Comparison of ENCODE assay signal across 8 mouse cellular contexts in genomic region chr11:102407834-102408215, GRCm38 (mm10). TPM values are rescaled to one million over a fixed set of nuclear protein-coding genes. Genes with fewer than 3 reads are reported as not detected.
DNase-seq lines count a peak whose midpoint lies in the region; ATAC-seq and TF ChIP-seq lines count a peak whose summit lies in the region.

Gene Slc25a39, minus strand, starts transcription at chr11:102407946.

- no peak for DNase-seq in layer of hippocampus, adult 2 months (ENCODE audit: low spot score in 2 of 2)
- DNase-seq in layer of hippocampus, adult 9-10 months (ENCODE audit: low spot score), result no peak
- no peak for DNase-seq in adrenal gland, postnatal 10 days
- no peak for DNase-seq in gastrocnemius, adult 18-20 months (ENCODE audit: low spot score)
- DNase-seq in lung, postnatal 36 days, result peak; percentile 36
- no peak for DNase-seq in ovary, postnatal 10 days (ENCODE audit: low spot score)
- DNase-seq in cerebellum, adult 8-10 months, result no peak

- H3K36me3 ChIP-seq in hindbrain, embryonic 16.5 days (ENCODE audit: control insufficient read depth, insufficient read depth, low read length), result peaks cover 15% of the 10 kb centered on the region

- peak within 1 kb of the TSS; percentile 96 for H3K9ac ChIP-seq in hindbrain, embryonic 16.5 days (ENCODE audit: low read depth, low read length)

- ATAC-seq in hindbrain, embryonic 16.5 days, result no peak

- under 1% methylated on average over 19 of the region's 19 CpGs for WGBS in hindbrain, embryonic 16.5 days

- no peaks in the 10 kb centered on the region for H3K27me3 ChIP-seq in hindbrain, embryonic 16.5 days (replicated peaks; ENCODE audit: control insufficient read depth, insufficient read depth, low read length)

- H3K4me2 ChIP-seq in hindbrain, embryonic 16.5 days (ENCODE audit: low read length), result peak within 1 kb of the TSS; percentile 77

- H3K9me3 ChIP-seq in hindbrain, embryonic 16.5 days (ENCODE audit: control insufficient read depth, low read length), result no peaks in the 10 kb centered on the region

- peak within 1 kb of the TSS; percentile 95 for H3K27ac ChIP-seq in layer of hippocampus, adult 2 months
- peak within 1 kb of the TSS; percentile 90 for H3K27ac ChIP-seq in hindbrain, embryonic 16.5 days (ENCODE audit: low read depth, low read length)

- H3K4me1 ChIP-seq in hindbrain, embryonic 16.5 days (ENCODE audit: control insufficient read depth, insufficient read depth, low read depth, low read length), result peaks cover 22% of the 10 kb centered on the region

- H3K4me3 ChIP-seq in layer of hippocampus, adult 2 months, result peak within 1 kb of the TSS; percentile 58
- H3K4me3 ChIP-seq in hindbrain, embryonic 16.5 days (ENCODE audit: low read length), result peak within 1 kb of the TSS; percentile 90

- no peak for TF ChIP-seq CTCF in layer of hippocampus, adult 2 months (conservative IDR thresholded peaks at IDR 0.05)

RNA-seq across cellular contexts. Expression of gene Slc25a39, which starts in this region (rescaled TPM):
- total RNA-seq in layer of hippocampus, adult 2 months (2021), result 10 to 100 TPM; 62.5 to 62.6 TPM
- 100 to 1,000 TPM; 327 to 377 TPM for total RNA-seq in adrenal gland, postnatal 10 days (2021)
- 10 to 100 TPM; 61.2 to 62.0 TPM for total RNA-seq in gastrocnemius, adult 18-20 months (2021)
- polyA plus RNA-seq in hindbrain, embryonic 16.5 days (2015; fragmentation: Nextera tagmentation; extraction: Ambion mirVana), result 182 and 187 TPM in 2 replicates

Comparison
In these comparisons a context has a peak if more than half of its experiments do, and no peak if none do; other contexts are left out.
1. RNA of gene Slc25a39 (total RNA-seq): 327 to 377 TPM in adrenal gland, postnatal 10 days; 62.5 to 62.6 TPM in layer of hippocampus, adult 2 months and 61.2 to 62.0 TPM in gastrocnemius, adult 18-20 months; every median in the first group is over 4 times any median in the second.